Mouse (Mus musculus) neural tube, embryonic 12.5 days (tissue): Measurements from ENCODE around the gene Inafm1. TPM values are rescaled to one million over a fixed set of nuclear protein-coding genes. Genes with fewer than 3 reads are reported as not detected.

Experiments used
- ATAC-seq: fragments of 200-750 bp; cut with Nextera tagmentation; 2 replicates; pipeline ENCODE4 v1.8.0; 2017; ENCODE audit warnings: low read depth, mild to moderate bottlenecking, moderate TSS enrichment, moderate library complexity; ENCODE audit not compliant: low FRiP score
- H3K27ac ChIP-seq: fragments of 300-500 bp; sonication (generic); 2 replicates; pipeline ENCODE4 v1.5.1; 2016
- H3K27me3 ChIP-seq: fragments of 300-500 bp; sonication (generic); replicated peaks from 2 replicates; pipeline ENCODE4 v1.6.1; 2016; ENCODE audit warnings: mild to moderate bottlenecking
- H3K36me3 ChIP-seq: fragments of 300-500 bp; sonication (generic); 2 replicates; pipeline ENCODE4 v1.6.1; 2016; ENCODE audit warnings: mild to moderate bottlenecking
- H3K4me1 ChIP-seq: fragments of 300-500 bp; sonication (generic); 2 replicates; pipeline ENCODE4 v1.6.1; 2016
- H3K4me2 ChIP-seq: fragments of 300-500 bp; sonication (generic); replicated peaks from 2 replicates; pipeline ENCODE4 v1.6.1; 2016; ENCODE audit warnings: mild to moderate bottlenecking
- H3K4me3 ChIP-seq: fragments of 300-500 bp; sonication (generic); 2 replicates; pipeline ENCODE4 v1.5.1; 2016
- H3K9ac ChIP-seq: fragments of 300-500 bp; sonication (generic); 2 replicates; pipeline ENCODE4 v1.6.1; 2016; ENCODE audit warnings: mild to moderate bottlenecking
- H3K9me3 ChIP-seq: fragments of 300-500 bp; sonication (generic); 2 replicates; pipeline ENCODE4 v1.6.1; 2016; ENCODE audit warnings: mild to moderate bottlenecking
- WGBS: fragments of 180-500 bp; shearing (Covaris S2); methylation state at CpG from one replicate; pipeline ENCODE4 v1.1.7; 2016; 5-methylcytosine and 5-hydroxymethylcytosine counted together
- polyA plus RNA-seq: library from polyadenylated mRNA; unstranded; fragments of >200 nt; fragmentation: Nextera tagmentation; extraction: Ambion mirVana; gene quantifications from 2 replicates; pipeline ENCODE4 v1.2.1, GENCODE M21; 2016

Gene Inafm1
- polyA plus RNA-seq, 1 experiment from 2014 or later: 28.5 TPM

GRCm38 (mm10) chr7:16254195-16254594, 19.2 kb downstream of the Inafm1 start:
- no peak overlapping the region for H3K4me3 ChIP-seq
- H3K9ac ChIP-seq: no peak overlapping the region
- H3K9me3 ChIP-seq: no peaks in the 10 kb centered on the region
- WGBS: 63% methylated on average over 4 of the region's 4 CpGs
- ATAC-seq: no peak
- H3K27ac ChIP-seq: no peak overlapping the region
- H3K27me3 ChIP-seq: no peaks in the 10 kb centered on the region
- no peaks in the 10 kb centered on the region for H3K4me1 ChIP-seq
- H3K4me2 ChIP-seq: no peak overlapping the region
- H3K36me3 ChIP-seq: no peaks in the 10 kb centered on the region

- 87% methylated on average over 5 of the region's 5 CpGs for WGBS
- no peak overlapping the region for H3K9ac ChIP-seq
- no peak for ATAC-seq
- H3K27me3 ChIP-seq: no peaks in the 10 kb centered on the region
- no peaks in the 10 kb centered on the region for H3K36me3 ChIP-seq
- H3K4me3 ChIP-seq: no peak overlapping the region
- no peak overlapping the region for H3K27ac ChIP-seq
- H3K4me2 ChIP-seq: no peak overlapping the region
- no peaks in the 10 kb centered on the region for H3K4me1 ChIP-seq
- no peaks in the 10 kb centered on the region for H3K9me3 ChIP-seq
Measured at GRCm38 (mm10) chr7:16250687-16251086, 22.7 kb downstream of the Inafm1 start.

DNA sequence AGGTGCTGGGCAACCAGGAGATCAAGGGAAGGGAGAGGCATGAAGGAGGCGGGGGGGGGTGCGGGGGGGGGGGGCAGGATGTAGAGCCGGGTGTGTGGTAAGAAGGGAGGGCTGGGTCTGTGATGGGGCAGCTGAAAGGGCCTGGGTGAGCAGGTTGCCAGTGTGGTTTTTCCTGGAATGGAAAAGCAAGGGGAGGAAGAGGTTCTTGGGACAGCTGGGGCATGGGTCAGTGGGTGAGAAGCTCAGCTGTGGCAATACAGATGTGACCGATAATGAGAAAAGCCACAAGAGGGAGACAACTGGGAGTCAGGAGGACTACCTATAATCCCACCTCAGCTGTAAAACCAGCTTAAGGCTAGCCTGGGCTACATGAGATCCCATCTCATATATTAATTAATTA, 27.5 kb downstream of the Inafm1 start:
- Histone ChIP-seq H3K9me3 (no peaks in the 10 kb centered on the region), H3K4me2 (no peak overlapping the region), H3K27me3 (no peaks in the 10 kb centered on the region), H3K9ac (no peak overlapping the region), H3K27ac (no peak overlapping the region), H3K4me1 (no peaks in the 10 kb centered on the region), H3K4me3 (no peak overlapping the region), H3K36me3 (no peaks in the 10 kb centered on the region)
- ATAC-seq: no peak
- WGBS: 65% methylated on average over 2 of the region's 4 CpGs

GRCm38 (mm10) chr7:16244067-16244466, 29.4 kb downstream of the Inafm1 start, which contains the start of gene C5ar2:
TSS of gene C5ar2 (minus strand) at chr7:16244154.
- ATAC-seq: no peak
- Histone ChIP-seq H3K4me3 (no peak within 1 kb of the TSS), H3K9ac (no peak within 1 kb of the TSS), H3K36me3 (no peaks in the 10 kb centered on the region), H3K4me1 (no peaks in the 10 kb centered on the region), H3K27ac (no peak within 1 kb of the TSS), H3K4me2 (no peak within 1 kb of the TSS), H3K27me3 (no peaks in the 10 kb centered on the region), H3K9me3 (no peaks in the 10 kb centered on the region)
- WGBS: 77% methylated on average over 5 of the region's 5 CpGs

GRCm38 (mm10) chr7:16242198-16242597, 31.2 kb downstream of the Inafm1 start:
- no peak overlapping the region for H3K4me2 ChIP-seq
- no peaks in the 10 kb centered on the region for H3K4me1 ChIP-seq
- ATAC-seq: no peak
- 91% methylated on average over 6 of the region's 6 CpGs for WGBS
- no peaks in the 10 kb centered on the region for H3K27me3 ChIP-seq
- no peak overlapping the region for H3K9ac ChIP-seq
- H3K9me3 ChIP-seq: no peaks in the 10 kb centered on the region
- H3K27ac ChIP-seq: no peak overlapping the region
- H3K4me3 ChIP-seq: no peak overlapping the region
- no peaks in the 10 kb centered on the region for H3K36me3 ChIP-seq

DNA sequence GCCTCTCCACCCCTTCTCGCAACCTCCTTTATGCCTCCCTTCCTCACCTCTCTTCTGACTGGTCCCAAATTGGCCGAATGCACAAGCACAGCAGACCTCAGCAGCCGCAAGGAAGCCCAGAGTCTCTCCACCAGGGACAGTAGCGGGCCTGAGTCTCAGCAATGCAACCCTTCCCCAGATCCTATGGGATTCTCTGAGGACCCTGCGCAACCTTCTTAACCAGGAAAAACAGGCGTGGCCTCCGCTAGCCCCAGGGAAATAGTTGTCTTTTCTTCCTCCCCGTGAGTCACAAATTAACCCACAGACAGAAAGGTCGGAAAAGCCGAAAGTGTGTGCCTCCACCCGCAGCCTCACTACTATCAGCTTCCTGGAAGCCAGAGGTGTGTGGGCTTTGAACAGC, 31.6 kb downstream of the Inafm1 start:
- H3K4me1 ChIP-seq: no peaks in the 10 kb centered on the region
- no peak for ATAC-seq
- no peaks in the 10 kb centered on the region for H3K9me3 ChIP-seq
- no peak overlapping the region for H3K4me2 ChIP-seq
- H3K36me3 ChIP-seq: no peaks in the 10 kb centered on the region
- H3K27ac ChIP-seq: no peak overlapping the region
- H3K4me3 ChIP-seq: no peak overlapping the region
- no peaks in the 10 kb centered on the region for H3K27me3 ChIP-seq
- WGBS: 62% methylated on average over 11 of the region's 11 CpGs
- H3K9ac ChIP-seq: no peak overlapping the region

DNA sequence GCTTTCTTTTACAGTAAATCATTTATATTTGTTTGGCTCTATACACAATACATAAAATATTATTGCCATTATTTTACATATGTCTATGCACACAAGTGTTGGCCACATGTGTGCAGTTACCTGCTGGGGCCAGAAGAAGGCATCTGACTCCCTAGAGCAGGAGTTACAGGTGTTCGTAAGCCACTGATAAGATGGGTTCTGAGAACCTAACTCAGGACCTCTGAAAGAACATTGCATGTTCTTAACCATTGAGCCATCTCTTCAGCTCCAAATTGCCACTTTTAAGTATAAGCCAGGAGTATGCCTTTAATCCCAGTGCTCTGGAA, 32.5 kb downstream of the Inafm1 start:
- Histone ChIP-seq H3K27ac (no peak overlapping the region), H3K9me3 (no peaks in the 10 kb centered on the region), H3K4me2 (no peak overlapping the region), H3K4me3 (no peak overlapping the region), H3K36me3 (no peaks in the 10 kb centered on the region), H3K4me1 (no peaks in the 10 kb centered on the region), H3K9ac (no peak overlapping the region), H3K27me3 (no peaks in the 10 kb centered on the region)
- WGBS: 98% methylated on average over 1 of the region's 1 CpGs
- no peak for ATAC-seq

DNA sequence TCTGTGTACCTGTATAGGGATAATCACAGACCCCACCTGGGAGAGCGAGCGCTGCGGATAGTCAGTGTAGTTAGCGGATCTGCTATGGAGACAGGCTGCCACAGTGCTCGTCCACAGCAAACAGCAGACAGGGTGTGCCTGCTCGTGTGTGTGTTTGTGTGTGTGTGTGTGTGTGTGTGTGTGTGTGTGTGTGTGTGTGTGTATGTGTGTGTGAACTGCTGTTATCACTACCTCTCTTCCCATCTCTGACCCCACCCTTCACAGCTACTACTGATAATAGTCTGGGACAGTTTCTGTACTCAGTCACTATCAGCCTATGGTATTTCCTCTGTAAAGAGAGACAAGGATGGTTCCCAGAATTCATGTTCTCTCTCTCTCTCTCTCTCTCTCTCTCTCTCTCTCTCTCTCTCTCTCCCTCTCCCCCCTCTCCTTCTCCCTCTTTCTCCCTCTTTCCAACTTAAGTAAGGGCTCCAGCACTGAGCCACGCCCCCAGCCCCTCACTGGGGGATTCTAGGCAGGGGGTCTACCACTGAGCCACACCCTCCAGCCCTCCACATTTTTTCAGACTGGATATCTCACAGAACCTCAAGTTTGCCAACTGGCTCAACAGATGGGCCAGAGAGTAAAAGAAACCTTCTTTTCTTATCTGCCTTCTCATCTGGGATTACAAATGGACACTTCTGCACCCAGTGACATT, 33.0 kb downstream of the Inafm1 start:
- Histone ChIP-seq H3K36me3 (no peaks in the 10 kb centered on the region), H3K4me2 (no peak overlapping the region), H3K27ac (no peak overlapping the region), H3K4me1 (no peaks in the 10 kb centered on the region), H3K9ac (no peak overlapping the region), H3K4me3 (no peak overlapping the region), H3K9me3 (no peaks in the 10 kb centered on the region), H3K27me3 (no peaks in the 10 kb centered on the region)
- 81% methylated on average over 7 of the region's 7 CpGs for WGBS
- no peak for ATAC-seq

DNA sequence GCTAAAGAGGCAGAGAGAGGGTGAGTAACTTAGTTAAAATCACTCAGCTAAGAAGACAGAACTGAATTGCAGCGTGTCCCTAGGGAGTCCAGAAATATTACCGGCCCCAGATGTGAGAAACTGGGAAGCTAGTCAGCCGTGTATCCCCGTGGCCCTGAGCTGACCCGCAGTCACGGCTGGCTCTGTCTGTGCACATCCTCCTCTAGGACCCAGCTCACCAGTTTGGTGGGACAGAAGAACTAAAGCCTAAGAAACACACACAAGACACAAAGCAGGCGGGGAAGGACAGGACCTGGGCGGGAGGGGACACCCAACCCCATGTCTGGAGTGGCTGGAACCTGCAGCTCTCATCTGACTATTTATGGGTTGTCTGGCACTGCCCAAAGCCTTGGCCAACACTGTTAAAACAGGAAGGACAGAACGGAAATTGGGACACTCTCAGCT, 33.8 kb downstream of the Inafm1 start:
- Histone ChIP-seq H3K4me1 (no peaks in the 10 kb centered on the region), H3K36me3 (no peaks in the 10 kb centered on the region), H3K9me3 (no peaks in the 10 kb centered on the region), H3K9ac (no peak overlapping the region), H3K27ac (no peak overlapping the region), H3K27me3 (no peaks in the 10 kb centered on the region), H3K4me2 (no peak overlapping the region), H3K4me3 (no peak overlapping the region)
- ATAC-seq: no peak
- 64% methylated on average over 9 of the region's 9 CpGs for WGBS

GRCm38 (mm10) chr7:16229869-16230268, 43.5 kb downstream of the Inafm1 start:
- Histone ChIP-seq H3K27ac (no peak overlapping the region), H3K36me3 (no peaks in the 10 kb centered on the region), H3K4me3 (no peak overlapping the region), H3K4me1 (no peaks in the 10 kb centered on the region), H3K9ac (no peak overlapping the region), H3K9me3 (peaks cover 5% of the 10 kb centered on the region; the same call in 1 of the 2 replicates), H3K4me2 (no peak overlapping the region), H3K27me3 (no peaks in the 10 kb centered on the region)
- 53% methylated on average over 5 of the region's 5 CpGs for WGBS
- ATAC-seq: no peak

Other genes with a start within 250 kb of the Inafm1 start
- 10.1 and 10.7 TPM in 2 replicates for gene Bicra, start 225.7 kb downstream of the Inafm1 start, polyA plus RNA-seq
- 0.05 TPM in 1 of 2 replicates, not detected in the other for gene Zfp541, start 211.8 kb downstream of the Inafm1 start, polyA plus RNA-seq
- 186 and 216 TPM in 2 replicates for gene Napa, start 175.2 kb downstream of the Inafm1 start, polyA plus RNA-seq
- gene Kptn, start 153.7 kb downstream of the Inafm1 start, polyA plus RNA-seq: 29.6 and 32.9 TPM in 2 replicates
- 1.2 and 1.8 TPM in 2 replicates for gene Slc8a2, start 143.8 kb downstream of the Inafm1 start, polyA plus RNA-seq
- gene Meis3, start 98.5 kb downstream of the Inafm1 start, polyA plus RNA-seq: 194 and 205 TPM in 2 replicates
- 14.9 and 16.5 TPM in 2 replicates for gene Dhx34, start 51.6 kb downstream of the Inafm1 start, polyA plus RNA-seq
- 0.09 and 0.10 TPM in 2 replicates for gene C5ar2, start 29.5 kb downstream of the Inafm1 start, polyA plus RNA-seq
- gene C5ar1, start 14.1 kb downstream of the Inafm1 start, polyA plus RNA-seq: 0.87 and 1.2 TPM in 2 replicates
- 47.7 and 49.5 TPM in 2 replicates for gene Ccdc9, start 13.2 kb upstream of the Inafm1 start, polyA plus RNA-seq
- 22.7 and 25.0 TPM in 2 replicates for gene Bbc3, start 34.8 kb upstream of the Inafm1 start, polyA plus RNA-seq
- 321 and 328 TPM in 2 replicates for gene Sae1, start 114.2 kb upstream of the Inafm1 start, polyA plus RNA-seq
- gene Zc3h4, start 127.3 kb upstream of the Inafm1 start, polyA plus RNA-seq: 26.6 and 27.8 TPM in 2 replicates
- gene Tmem160, start 179.2 kb upstream of the Inafm1 start, polyA plus RNA-seq: 58.5 and 66.6 TPM in 2 replicates
- 1.0 and 1.4 TPM in 2 replicates for gene Npas1, start 204.1 kb upstream of the Inafm1 start, polyA plus RNA-seq